Mouse (Mus musculus) limb, embryonic 11.5 days (tissue): Measurements from ENCODE around the gene Btbd35f7. TPM values are rescaled to one million over a fixed set of nuclear protein-coding genes. Genes with fewer than 3 reads are reported as not detected.
"Not testable (repeated sequence)": the region's sequence is repeated elsewhere in the genome, so short reads cannot be mapped to it uniquely, and the experiment has no call there.

Source experiments
- ATAC-seq: fragments of 200-750 bp; cut with Nextera tagmentation; 2 replicates; pipeline ENCODE4 v1.8.0; 2017; ENCODE audit warnings: low read depth; ENCODE audit not compliant: insufficient number of reproducible peaks, low FRiP score, low TSS enrichment
- DNase-seq: peaks from one replicate; pipeline ENCODE4 v3.0.0-alpha.2; 2015; ENCODE audit warnings: low spot score
- H3K27ac ChIP-seq: fragments of 300-500 bp; sonication (generic); replicated peaks from 2 replicates; pipeline ENCODE4 v1.5.1; 2014; ENCODE audit warnings: low read depth, mild to moderate bottlenecking, low read length
- H3K27me3 ChIP-seq: fragments of 300-500 bp; sonication (generic); 2 replicates; pipeline ENCODE4 v1.6.1; 2014; ENCODE audit warnings: mild to moderate bottlenecking, low read length, mixed read lengths; ENCODE audit not compliant: control insufficient read depth, insufficient read depth
- H3K36me3 ChIP-seq: fragments of 300-500 bp; sonication (generic); 2 replicates; pipeline ENCODE4 v1.6.1; 2014; ENCODE audit warnings: mild to moderate bottlenecking, low read length, moderate library complexity, mixed read lengths; ENCODE audit not compliant: control insufficient read depth, insufficient read depth
- H3K4me1 ChIP-seq: fragments of 300-500 bp; sonication (generic); 2 replicates; pipeline ENCODE4 v1.6.1; 2014; ENCODE audit warnings: low read length, mixed read lengths; ENCODE audit not compliant: control insufficient read depth, insufficient read depth
- H3K4me2 ChIP-seq: fragments of 300-500 bp; sonication (generic); 2 replicates; pipeline ENCODE4 v1.6.1; 2014; ENCODE audit warnings: low read depth, mild to moderate bottlenecking, moderate library complexity; ENCODE audit not compliant: severe bottlenecking
- H3K4me3 ChIP-seq: fragments of 300-500 bp; sonication (generic); 2 replicates; pipeline ENCODE4 v1.5.1; 2014; ENCODE audit warnings: low read depth, low read length
- H3K9ac ChIP-seq: fragments of 300-500 bp; sonication (generic); 2 replicates; pipeline ENCODE4 v1.6.1; 2014; ENCODE audit warnings: mild to moderate bottlenecking, low read length
- H3K9me3 ChIP-seq: fragments of 300-500 bp; sonication (generic); 2 replicates; pipeline ENCODE4 v1.6.1; 2016; ENCODE audit warnings: low read length; ENCODE audit not compliant: control insufficient read depth
- WGBS: fragments of 180-500 bp; shearing (Covaris S2); extraction: QIAGEN DNeasy Blood & Tissue Kit; methylation state at CpG from one replicate; pipeline ENCODE4 v1.1.7; 2014; 5-methylcytosine and 5-hydroxymethylcytosine counted together
- polyA plus RNA-seq: library from polyadenylated mRNA; unstranded; fragments of >200 nt; fragmentation: Nextera tagmentation; extraction: Ambion mirVana; gene quantifications from 2 replicates; pipeline ENCODE4 v1.2.1, GENCODE M21; 2014

Btbd35f7 gene
- polyA plus RNA-seq, result not detected in 2 replicates

GRCm38 (mm10) chrX:5668767-5669166 lies at the start of gene Btbd35f7:
Btbd35f7 (plus strand) TSS chrX:5669067.
- H3K4me1 ChIP-seq, H3K9me3 ChIP-seq, H3K27ac ChIP-seq, H3K27me3 ChIP-seq, H3K9ac ChIP-seq, H3K36me3 ChIP-seq, H3K4me3 ChIP-seq, H3K4me2 ChIP-seq, ATAC-seq, DNase-seq: not testable (repeated sequence)
- no CpG with 5 or more reads among the region's 2 CpGs for WGBS

Other genes starting within 250 kb of the Btbd35f7 start
- gene Mycs, start 199.8 kb upstream of the Btbd35f7 start, polyA plus RNA-seq, result not detected in 2 replicates